Mouse (Mus musculus): ENCODE results near the gene Pde2a. TPM values are rescaled to one million over a fixed set of nuclear protein-coding genes. Genes with fewer than 3 reads are reported as not detected.

The Pde2a gene
- total and polyA plus RNA-seq, 3 experiments, result 41.6 to 57.1 (median 56.0) TPM

GRCm38 (mm10) chr7:101427736-101428135 is 6.2 kb downstream of the Pde2a start:
- no peak for DNase-seq
- Histone ChIP-seq H3K27me3 (ENCODE audit: control insufficient read depth, insufficient read depth, low read length) (no peaks in the 10 kb centered on the region), H3K9ac (ENCODE audit: low read depth, low read length) (no peak overlapping the region), H3K4me3 (no peak overlapping the region), H3K27ac (no peak overlapping the region), H3K4me1 (ENCODE audit: control insufficient read depth, insufficient read depth, low read length) (no peaks in the 10 kb centered on the region), H3K79me2 (replicated peaks; ENCODE audit: control insufficient read depth, insufficient read depth, low read length) (no peaks in the 10 kb centered on the region), H3K36me3 (ENCODE audit: control insufficient read depth, insufficient read depth, low read length) (no peaks in the 10 kb centered on the region)
- WGBS, result 9% methylated on average over 2 of the region's 2 CpGs
- intact Hi-C loops (cut with DNase I), result loop anchor here (5.0 kb wide), 2 partner anchors 115 to 195 kb away; no protein-coding TSS in a partner anchor
- TF ChIP-seq POLR2A (IDR thresholded peaks at IDR 0.05; ENCODE audit: insufficient read depth, low read depth, low read length) (no peak), CTCF (IDR thresholded peaks at IDR 0.05) (peak; percentile 85)

DNA sequence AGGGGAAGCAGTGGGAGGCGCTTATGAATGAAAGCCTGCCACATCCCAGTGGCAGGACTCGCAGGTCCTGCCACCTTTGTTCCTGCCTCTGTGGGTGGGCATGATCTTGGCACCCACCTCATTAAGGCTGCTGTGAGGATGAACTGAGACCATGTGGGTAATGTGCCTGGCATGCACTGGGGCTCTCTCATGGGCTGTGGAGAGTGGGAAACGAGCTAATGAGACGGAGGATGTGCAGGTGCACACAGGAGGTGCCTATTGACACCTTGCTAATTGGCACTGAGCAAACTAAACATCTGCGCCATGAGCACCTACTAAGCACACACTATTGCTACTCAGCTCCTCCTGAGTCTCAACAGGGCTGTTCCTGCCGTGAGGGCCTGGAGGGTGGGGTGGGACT is 13.5 kb downstream of the Pde2a start:
- intact Hi-C loops (cut with DNase I), result no loop called here
- whole genome bisulfite sequencing, result 61% methylated on average over 6 of the region's 6 CpGs

GRCm38 (mm10) chr7:101437876-101438275 is 16.4 kb downstream of the Pde2a start:
- Histone ChIP-seq H3K79me2 (replicated peaks; ENCODE audit: control insufficient read depth, insufficient read depth, low read length) (no peaks in the 10 kb centered on the region), H3K27me3 (ENCODE audit: control insufficient read depth, insufficient read depth, low read length) (no peaks in the 10 kb centered on the region), H3K36me3 (ENCODE audit: control insufficient read depth, insufficient read depth, low read length) (no peaks in the 10 kb centered on the region), H3K4me1 (ENCODE audit: control insufficient read depth, insufficient read depth, low read length) (no peaks in the 10 kb centered on the region), H3K9ac (ENCODE audit: low read depth, low read length) (no peak overlapping the region), H3K27ac (no peak overlapping the region), H3K4me3 (no peak overlapping the region)
- DNase-seq, result no peak
- 7% methylated on average over 1 of the region's 1 CpGs for WGBS
- TF ChIP-seq POLR2A (IDR thresholded peaks at IDR 0.05; ENCODE audit: insufficient read depth, low read depth, low read length), result no peak
- TF ChIP-seq CTCF (IDR thresholded peaks at IDR 0.05), result no peak
- no peak for TF ChIP-seq EP300 (IDR thresholded peaks at IDR 0.05; ENCODE audit: insufficient read depth, low read depth, low read length)
- intact Hi-C loops (cut with DNase I), result no loop called here

More for the DNA sequence above, 13.5 kb downstream of the Pde2a start:
- no peak for DNase-seq
- Histone ChIP-seq H3K4me3 (no peak overlapping the region), H3K36me3 (ENCODE audit: control insufficient read depth, insufficient read depth, low read length) (no peaks in the 10 kb centered on the region), H3K27ac (no peak overlapping the region), H3K9ac (ENCODE audit: low read depth, low read length) (no peak overlapping the region), H3K79me2 (replicated peaks; ENCODE audit: control insufficient read depth, insufficient read depth, low read length) (no peaks in the 10 kb centered on the region), H3K4me1 (ENCODE audit: control insufficient read depth, insufficient read depth, low read length) (no peaks in the 10 kb centered on the region), H3K27me3 (ENCODE audit: control insufficient read depth, insufficient read depth, low read length) (no peaks in the 10 kb centered on the region)
- TF ChIP-seq POLR2A (IDR thresholded peaks at IDR 0.05; ENCODE audit: insufficient read depth, low read depth, low read length) (no peak), EP300 (IDR thresholded peaks at IDR 0.05; ENCODE audit: insufficient read depth, low read depth, low read length) (no peak), CTCF (IDR thresholded peaks at IDR 0.05) (no peak)

DNA sequence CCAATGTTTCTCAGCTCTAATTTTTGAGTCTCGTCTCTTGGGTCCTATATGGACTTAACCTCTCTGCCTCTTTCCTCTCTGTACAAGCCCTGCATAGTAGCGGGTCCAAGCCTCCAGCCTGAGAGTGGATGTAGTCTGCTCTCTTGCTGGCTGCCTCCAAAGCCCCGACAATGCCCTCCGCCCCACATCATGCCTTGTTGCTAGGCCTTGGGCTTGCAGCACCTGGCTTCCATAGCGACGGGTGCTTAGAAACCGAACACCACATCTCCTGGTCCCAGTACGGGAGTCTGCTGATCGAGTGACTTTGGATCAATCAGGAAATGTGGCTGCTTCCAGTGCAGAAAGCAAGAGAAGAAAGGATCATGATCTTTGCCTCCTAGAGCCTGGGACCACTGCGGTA is 21.6 kb downstream of the Pde2a start:
- no peak overlapping the region for H3K27ac ChIP-seq
- H3K4me3 ChIP-seq, result no peak overlapping the region
- H3K36me3 ChIP-seq (ENCODE audit: control insufficient read depth, insufficient read depth, low read length), result no peaks in the 10 kb centered on the region
- H3K4me1 ChIP-seq (ENCODE audit: control insufficient read depth, insufficient read depth, low read length), result no peaks in the 10 kb centered on the region
- H3K9ac ChIP-seq (ENCODE audit: low read depth, low read length), result no peak overlapping the region
- intact Hi-C loops (cut with DNase I), result no loop called here
- no peak for TF ChIP-seq EP300 (IDR thresholded peaks at IDR 0.05; ENCODE audit: insufficient read depth, low read depth, low read length)
- TF ChIP-seq POLR2A (IDR thresholded peaks at IDR 0.05; ENCODE audit: insufficient read depth, low read depth, low read length), result no peak
- no peak for TF ChIP-seq CTCF (IDR thresholded peaks at IDR 0.05)
- DNase-seq, result no peak
- 75% methylated on average over 10 of the region's 10 CpGs for WGBS
- no peaks in the 10 kb centered on the region for H3K79me2 ChIP-seq (replicated peaks; ENCODE audit: control insufficient read depth, insufficient read depth, low read length)
- 0 out of 2 replicates have a peak, but pooled peaks cover 1% of the 10 kb centered on the region for H3K27me3 ChIP-seq (ENCODE audit: control insufficient read depth, insufficient read depth, low read length)

DNA sequence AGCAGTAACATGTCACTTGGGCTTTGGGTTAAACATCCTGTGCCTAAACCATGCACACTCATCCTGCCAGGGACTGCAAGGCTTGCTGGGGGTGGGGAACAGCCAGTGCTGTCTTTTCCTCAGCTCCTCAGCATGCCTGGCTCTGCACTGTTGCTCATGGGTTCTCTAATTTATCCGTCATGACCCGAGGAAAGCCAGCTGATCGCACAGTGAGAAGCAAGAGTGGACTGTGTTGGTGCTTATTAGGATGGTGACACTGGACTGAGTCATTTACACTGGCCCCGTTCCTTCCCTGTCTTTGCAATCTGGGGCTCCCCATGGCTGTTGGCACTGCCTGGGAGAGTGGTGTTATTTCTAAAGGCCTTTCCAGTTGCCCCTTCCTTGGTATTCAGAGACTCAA is 22.7 kb downstream of the Pde2a start:
- H3K36me3 ChIP-seq (ENCODE audit: control insufficient read depth, insufficient read depth, low read length), result no peaks in the 10 kb centered on the region
- 80% methylated on average over 4 of the region's 4 CpGs for WGBS
- H3K9ac ChIP-seq (ENCODE audit: low read depth, low read length), result no peak overlapping the region
- H3K27ac ChIP-seq, result no peak overlapping the region
- H3K4me1 ChIP-seq (ENCODE audit: control insufficient read depth, insufficient read depth, low read length), result no peaks in the 10 kb centered on the region
- intact Hi-C loops (cut with DNase I), result no loop called here
- DNase-seq, result no peak
- H3K27me3 ChIP-seq (ENCODE audit: control insufficient read depth, insufficient read depth, low read length), result 0 out of 2 replicates have a peak, but pooled peaks cover 1% of the 10 kb centered on the region
- TF ChIP-seq EP300 (IDR thresholded peaks at IDR 0.05; ENCODE audit: insufficient read depth, low read depth, low read length) (no peak), POLR2A (IDR thresholded peaks at IDR 0.05; ENCODE audit: insufficient read depth, low read depth, low read length) (no peak)
- no peak overlapping the region for H3K4me3 ChIP-seq
- H3K79me2 ChIP-seq (replicated peaks; ENCODE audit: control insufficient read depth, insufficient read depth, low read length), result no peaks in the 10 kb centered on the region

GRCm38 (mm10) chr7:101449855-101450254 is 28.4 kb downstream of the Pde2a start:
- TF ChIP-seq EP300 (IDR thresholded peaks at IDR 0.05; ENCODE audit: insufficient read depth, low read depth, low read length) (no peak), CTCF (IDR thresholded peaks at IDR 0.05) (no peak), POLR2A (IDR thresholded peaks at IDR 0.05; ENCODE audit: insufficient read depth, low read depth, low read length) (no peak)
- no peaks in the 10 kb centered on the region for H3K27me3 ChIP-seq (ENCODE audit: control insufficient read depth, insufficient read depth, low read length)
- no peak for DNase-seq

More at GRCm38 (mm10) chr7:101449855-101450254, 28.4 kb downstream of the Pde2a start:
- peaks cover 6% of the 10 kb centered on the region for H3K4me1 ChIP-seq (ENCODE audit: control insufficient read depth, insufficient read depth, low read length)
- no peak overlapping the region for H3K4me3 ChIP-seq
- intact Hi-C loops (cut with DNase I), result loop anchor here (1.0 to 2.0 kb wide), 3 partner anchors 37 to 91 kb away; no protein-coding TSS in a partner anchor
- H3K79me2 ChIP-seq (replicated peaks; ENCODE audit: control insufficient read depth, insufficient read depth, low read length), result 0 out of 2 replicates have a peak, but pooled peaks cover 1% of the 10 kb centered on the region
- no peaks in the 10 kb centered on the region for H3K36me3 ChIP-seq (ENCODE audit: control insufficient read depth, insufficient read depth, low read length)
- H3K27ac ChIP-seq, result no peak overlapping the region
- H3K9ac ChIP-seq (ENCODE audit: low read depth, low read length), result no peak overlapping the region
- 16% methylated on average over 3 of the region's 3 CpGs for WGBS
